Mouse (Mus musculus): ENCODE data around the gene Gm13279.
"Not testable (repeated sequence)": the region's sequence is repeated elsewhere in the genome, so short reads cannot be mapped to it uniquely, and the experiment has no call there.

Gene Gm13279

GRCm38 (mm10) chr4:88797097-88797496 lies at the start of gene Gm13279:
Gm13279 (plus strand) TSS chr4:88797397.
- not testable (repeated sequence) for DNase-seq (ENCODE audit: low spot score)

DNA sequence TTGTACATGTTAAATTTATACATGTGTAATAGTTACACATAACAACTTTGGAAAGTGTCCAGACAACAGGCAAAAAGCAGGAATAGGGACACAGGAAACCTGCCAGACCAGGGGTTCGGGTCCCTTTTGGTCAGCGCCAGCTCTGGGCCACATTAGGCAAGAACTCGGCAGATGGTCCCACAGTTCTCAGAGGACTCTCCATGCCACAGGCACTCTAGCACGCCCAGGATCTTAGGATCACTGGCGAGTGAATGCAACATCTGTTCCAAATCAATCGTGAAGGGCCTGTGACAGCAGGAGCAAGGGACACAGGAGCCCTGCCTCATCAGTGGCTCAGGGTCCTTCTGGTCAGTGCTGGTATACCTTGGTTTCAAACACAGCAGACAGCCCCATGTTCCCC lies 47.3 kb upstream of the Gm13279 start:
- DNase-seq (ENCODE audit: low spot score), result no peak

DNA sequence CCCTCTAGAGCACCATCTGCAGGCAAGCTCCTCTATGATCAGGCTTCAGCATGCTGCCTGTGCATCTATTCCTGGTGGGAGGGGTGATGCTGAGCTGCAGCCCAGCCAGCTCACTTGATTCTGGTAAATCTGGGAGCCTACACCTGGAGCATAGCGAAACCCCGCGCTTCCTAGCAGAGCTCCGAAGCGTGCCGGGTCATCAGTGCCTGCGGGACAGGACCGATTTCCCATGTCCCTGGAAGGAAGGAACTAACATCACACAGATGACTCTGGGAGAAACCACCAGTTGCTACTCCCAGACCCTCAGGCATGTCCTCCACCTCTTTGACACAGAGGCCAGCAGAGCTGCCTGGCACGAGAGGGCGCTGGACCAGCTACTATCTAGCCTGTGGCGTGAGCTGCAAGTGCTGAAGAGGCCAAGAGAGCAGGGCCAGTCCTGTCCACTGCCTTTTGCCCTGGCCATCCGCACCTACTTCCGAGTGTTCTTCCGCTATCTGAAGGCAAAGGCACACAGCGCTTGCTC lies 42.3 kb upstream of the Gm13279 start, which contains the start of gene Gm13271:
Gene Gm13271 (plus strand): TSS at position 51 of the 523 bp plus-strand sequence.
- DNase-seq (ENCODE audit: low spot score), result peak; percentile 62

- peak; percentile 12 for DNase-seq (ENCODE audit: low spot score)
These were observed 40.4 kb upstream of the Gm13279 start for GRCm38 (mm10) chr4:88756581-88757513.

DNA sequence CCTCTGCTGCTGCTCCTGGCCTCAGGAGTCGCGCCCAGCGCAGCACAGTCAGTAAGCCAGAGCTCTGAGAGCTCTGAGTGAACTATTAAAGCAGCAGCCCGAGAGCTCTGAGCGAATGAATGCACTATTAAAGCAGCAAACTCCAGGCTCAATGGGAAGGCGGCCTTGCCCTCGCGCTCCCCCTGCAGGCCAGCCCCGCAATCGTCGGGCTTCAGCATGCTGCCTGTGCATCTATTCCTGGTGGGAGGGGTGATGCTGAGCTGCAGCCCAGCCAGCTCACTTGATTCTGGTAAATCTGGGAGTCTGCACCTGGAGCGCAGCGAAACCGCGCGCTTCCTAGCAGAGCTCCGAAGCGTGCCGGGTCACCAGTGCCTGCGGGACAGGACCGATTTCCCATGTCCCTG lies 39.6 kb upstream of the Gm13279 start:
- DNase-seq (ENCODE audit: low spot score), result peak; percentile 87

- not testable (repeated sequence) for DNase-seq (ENCODE audit: low spot score)
These were observed 38.4 kb upstream of the Gm13279 start for GRCm38 (mm10) chr4:88758751-88759150.

DNA sequence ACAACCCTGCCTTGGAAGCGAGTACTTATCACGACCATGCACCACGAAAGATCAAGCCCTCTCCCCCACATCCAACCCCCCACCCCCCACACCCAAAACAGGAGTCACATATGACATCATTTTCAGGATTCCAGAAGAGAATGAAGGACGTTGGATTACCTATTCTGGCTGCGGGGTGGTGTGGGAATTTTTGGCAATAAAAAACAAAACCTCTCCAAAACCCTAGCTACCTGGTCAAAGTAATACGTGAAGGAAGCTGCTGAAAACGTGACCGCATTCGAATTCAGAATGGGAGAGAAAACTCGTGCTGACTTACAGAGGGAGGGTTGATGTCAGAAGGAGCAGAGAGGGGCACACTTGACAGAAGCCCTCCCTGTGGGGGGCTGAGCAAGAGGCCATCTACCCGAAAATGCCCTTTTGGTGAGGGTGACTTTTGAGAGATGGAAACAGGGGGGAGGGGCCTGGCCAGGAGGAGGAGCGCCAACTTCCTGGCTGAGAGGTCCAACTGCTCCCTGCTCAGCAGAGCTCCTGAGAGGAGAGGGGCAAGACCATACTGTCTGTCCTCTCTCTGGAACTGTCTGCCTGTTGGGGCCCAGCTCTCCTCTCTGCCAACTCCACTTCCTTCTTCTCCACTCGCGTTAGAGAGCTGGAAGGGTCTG lies 37.5 kb upstream of the Gm13279 start, which contains the start of gene Gm13283:
Gene Gm13283 (plus strand): TSS at position 510 of the 659 bp plus-strand sequence.
- peak; percentile 22 for DNase-seq (ENCODE audit: low spot score)

DNA sequence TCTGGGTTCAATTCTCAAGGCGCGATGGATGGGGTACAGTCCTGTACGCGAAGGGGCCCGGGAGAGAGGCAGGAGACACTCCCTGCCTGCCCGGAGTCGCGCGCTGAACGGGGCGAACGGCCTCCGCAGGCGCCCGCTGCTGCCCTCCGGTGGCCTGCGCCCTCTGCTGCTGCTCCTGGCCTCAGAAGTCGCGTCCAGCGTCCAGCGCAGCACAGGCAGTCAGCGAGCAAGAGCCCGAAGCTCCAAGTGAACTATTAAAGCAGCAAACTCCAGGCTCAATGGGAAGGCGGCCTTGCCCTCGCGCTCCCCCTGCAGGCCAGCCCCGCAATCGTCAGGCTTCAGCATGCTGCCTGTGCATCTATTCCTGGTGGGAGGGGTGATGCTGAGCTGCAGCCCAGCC lies 36.8 kb upstream of the Gm13279 start:
- DNase-seq (ENCODE audit: low spot score), result peak; percentile 80

DNA sequence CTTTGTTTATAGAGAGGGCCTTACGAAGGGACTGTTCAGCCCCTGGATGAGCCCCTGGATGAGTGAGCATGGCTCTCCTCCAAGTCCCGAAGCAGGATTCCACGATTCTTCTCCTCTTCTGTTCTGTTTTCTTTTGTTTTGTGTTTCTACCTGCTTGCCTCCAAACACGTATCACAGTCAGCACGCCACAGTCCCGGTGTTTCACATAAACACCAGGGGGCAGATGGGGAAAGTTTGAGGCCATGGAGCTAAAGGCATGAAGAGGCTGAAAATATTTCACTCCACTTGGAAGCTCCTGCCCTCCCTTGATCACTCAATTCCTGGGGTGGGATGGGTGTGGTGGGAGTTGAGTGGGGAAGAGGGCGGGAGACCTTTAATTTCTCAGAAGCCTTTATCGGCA lies 35.4 kb upstream of the Gm13279 start:
- peak; percentile 71 for DNase-seq (ENCODE audit: low spot score)

GRCm38 (mm10) chr4:88762341-88762740 lies 34.9 kb upstream of the Gm13279 start:
- peak; percentile 10 for DNase-seq (ENCODE audit: low spot score)

DNA sequence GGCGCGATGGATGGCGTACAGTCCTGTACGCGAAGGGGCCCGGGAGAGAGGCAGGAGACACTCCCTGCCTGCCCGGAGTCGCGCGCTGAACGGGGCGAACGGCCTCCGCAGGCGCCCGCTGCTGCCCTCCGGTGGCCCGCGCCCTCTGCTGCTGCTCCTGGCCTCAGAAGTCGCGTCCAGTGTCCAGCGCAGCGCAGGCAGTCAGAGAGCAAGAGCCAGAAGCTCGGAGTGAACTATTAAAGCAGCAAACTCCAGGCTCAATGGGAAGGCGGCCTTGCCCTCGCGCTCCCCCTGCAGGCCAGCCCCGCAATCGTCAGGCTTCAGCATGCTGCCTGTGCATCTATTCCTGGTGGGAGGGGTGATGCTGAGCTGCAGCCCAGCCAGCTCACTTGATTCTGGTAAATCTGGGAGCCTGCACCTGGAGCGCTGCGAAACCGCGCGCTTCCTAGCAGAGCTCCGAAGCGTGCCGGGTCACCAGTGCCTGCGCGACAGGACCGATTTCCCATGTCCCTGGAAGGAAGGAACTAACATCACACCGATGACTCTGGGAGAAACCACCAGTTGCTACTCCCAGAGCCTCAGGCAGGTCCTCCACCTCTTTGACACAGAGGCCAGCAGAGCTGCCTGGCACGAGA lies 33.7 kb upstream of the Gm13279 start:
- peak; percentile 56 for DNase-seq (ENCODE audit: low spot score)

DNA sequence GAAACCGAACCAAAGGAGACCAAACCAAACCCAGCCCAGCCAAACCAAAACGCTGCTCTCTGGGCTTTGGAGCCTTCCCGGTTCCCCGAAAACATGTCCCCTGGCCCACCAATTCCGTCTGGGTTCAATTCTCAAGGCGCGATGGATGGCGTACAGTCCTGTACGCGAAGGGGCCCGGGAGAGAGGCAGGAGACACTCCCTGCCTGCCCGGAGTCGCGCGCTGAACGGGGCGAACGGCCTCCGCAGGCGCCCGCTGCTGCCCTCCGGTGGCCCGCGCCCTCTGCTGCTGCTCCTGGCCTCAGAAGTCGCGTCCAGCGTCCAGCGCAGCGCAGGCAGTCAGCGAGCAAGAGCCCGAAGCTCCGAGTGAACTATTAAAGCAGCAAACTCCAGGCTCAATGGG lies 23.7 kb upstream of the Gm13279 start, which contains the start of gene Gm13290:
Gene Gm13290 (plus strand): TSS at position 301 of the 400 bp plus-strand sequence.
- DNase-seq (ENCODE audit: low spot score), result not testable (repeated sequence)

- DNase-seq (ENCODE audit: low spot score), result not testable (repeated sequence)
These were observed 20.6 kb upstream of the Gm13279 start, which contains the start of gene Gm13289 for GRCm38 (mm10) chr4:88776622-88777021. Gm13289 (plus strand) TSS chr4:88776922.

- DNase-seq (ENCODE audit: low spot score), result not testable (repeated sequence)
These were observed 17.6 kb upstream of the Gm13279 start, which contains the start of gene Gm13272 for GRCm38 (mm10) chr4:88779550-88779949. Gm13272 (plus strand) TSS chr4:88779850.

- DNase-seq (ENCODE audit: low spot score), result not testable (repeated sequence)
These were observed 16.9 kb upstream of the Gm13279 start for GRCm38 (mm10) chr4:88780320-88780719.

DNA sequence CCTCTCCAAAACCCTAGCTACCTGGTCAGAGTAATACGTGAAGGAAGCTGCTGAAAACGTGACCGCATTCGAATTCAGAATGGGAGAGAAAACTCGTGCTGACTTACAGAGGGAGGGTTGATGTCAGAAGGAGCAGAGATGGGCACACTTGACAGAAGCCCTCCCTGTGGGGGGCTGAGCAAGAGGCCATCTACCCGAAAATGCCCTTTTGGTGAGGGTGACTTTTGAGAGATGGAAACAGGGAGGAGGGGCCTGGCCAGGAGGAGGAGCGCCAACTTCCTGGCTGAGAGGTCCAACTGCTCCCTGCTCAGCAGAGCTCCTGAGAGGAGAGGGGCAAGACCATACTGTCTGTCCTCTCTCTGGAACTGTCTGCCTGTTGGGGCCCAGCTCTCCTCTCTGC lies 15.4 kb upstream of the Gm13279 start, which contains the start of gene Ifnz:
Gene Ifnz (plus strand): TSS at position 301 of the 400 bp plus-strand sequence.
- DNase-seq (ENCODE audit: low spot score), result not testable (repeated sequence)

DNA sequence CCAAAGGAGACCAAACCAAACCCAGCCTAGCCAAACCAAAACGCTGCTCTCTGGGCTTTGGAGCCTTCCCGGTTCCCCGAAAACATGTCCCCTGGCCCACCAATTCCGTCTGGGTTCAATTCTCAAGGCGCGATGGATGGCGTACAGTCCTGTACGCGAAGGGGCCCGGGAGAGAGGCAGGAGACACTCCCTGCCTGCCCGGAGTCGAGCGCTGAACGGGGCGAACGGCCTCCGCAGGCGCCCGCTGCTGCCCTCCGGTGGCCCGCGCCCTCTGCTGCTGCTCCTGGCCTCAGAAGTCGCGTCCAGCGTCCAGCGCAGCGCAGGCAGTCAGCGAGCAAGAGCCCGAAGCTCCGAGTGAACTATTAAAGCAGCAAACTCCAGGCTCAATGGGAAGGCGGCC lies 14.9 kb upstream of the Gm13279 start:
- not testable (repeated sequence) for DNase-seq (ENCODE audit: low spot score)

DNA sequence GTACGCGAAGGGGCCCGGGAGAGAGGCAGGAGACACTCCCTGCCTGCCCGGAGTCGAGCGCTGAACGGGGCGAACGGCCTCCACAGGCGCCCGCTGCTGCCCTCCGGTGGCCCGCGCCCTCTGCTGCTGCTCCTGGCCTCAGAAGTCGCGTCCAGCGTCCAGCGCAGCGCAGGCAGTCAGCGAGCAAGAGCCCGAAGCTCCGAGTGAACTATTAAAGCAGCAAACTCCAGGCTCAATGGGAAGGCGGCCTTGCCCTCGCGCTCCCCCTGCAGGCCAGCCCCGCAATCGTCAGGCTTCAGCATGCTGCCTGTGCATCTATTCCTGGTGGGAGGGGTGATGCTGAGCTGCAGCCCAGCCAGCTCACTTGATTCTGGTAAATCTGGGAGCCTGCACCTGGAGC lies 11.8 kb upstream of the Gm13279 start, which contains the start of gene Gm13276:
Gene Gm13276 (plus strand): TSS at position 301 of the 400 bp plus-strand sequence.
- not testable (repeated sequence) for DNase-seq (ENCODE audit: low spot score)

DNA sequence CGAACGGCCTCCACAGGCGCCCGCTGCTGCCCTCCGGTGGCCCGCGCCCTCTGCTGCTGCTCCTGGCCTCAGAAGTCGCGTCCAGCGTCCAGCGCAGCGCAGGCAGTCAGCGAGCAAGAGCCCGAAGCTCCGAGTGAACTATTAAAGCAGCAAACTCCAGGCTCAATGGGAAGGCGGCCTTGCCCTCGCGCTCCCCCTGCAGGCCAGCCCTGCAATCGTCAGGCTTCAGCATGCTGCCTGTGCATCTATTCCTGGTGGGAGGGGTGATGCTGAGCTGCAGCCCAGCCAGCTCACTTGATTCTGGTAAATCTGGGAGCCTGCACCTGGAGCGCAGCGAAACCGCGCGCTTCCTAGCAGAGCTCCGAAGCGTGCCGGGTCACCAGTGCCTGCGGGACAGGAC lies 8.8 kb upstream of the Gm13279 start, which contains the start of gene Gm13277:
Gene Gm13277 (plus strand): TSS at position 231 of the 400 bp plus-strand sequence.
- peak; percentile 73 for DNase-seq (ENCODE audit: low spot score)

GRCm38 (mm10) chr4:88791250-88791649 lies 5.9 kb upstream of the Gm13279 start, which contains the start of gene Gm13278:
Gm13278 (plus strand) TSS chr4:88791550.
- DNase-seq (ENCODE audit: low spot score), result not testable (repeated sequence)
